Mouse (Mus musculus) left cerebral cortex, adult 2 months (tissue): ENCODE measurements around the gene Anxa6. TPM values are rescaled to one million over a fixed set of nuclear protein-coding genes. Genes with fewer than 3 reads are reported as not detected.
A peak's percentile ranks its signal among the peaks of the same experiment; 100 is the strongest.

ENCODE experiments used
- DNase-seq, 2 experiments: peaks; one replicate each; pipeline ENCODE4 v3.0.0; 2021 to 2022; ENCODE audit warnings: low spot score in 2 of 2, mixed read lengths in 1 of 2; ENCODE audit errors: extremely low spot score in 1 of 2
- H3K27ac ChIP-seq: fragments of 200-600 bp; 2 replicates; pipeline ENCODE4 v1.8.1; 2022
- H3K4me3 ChIP-seq: fragments of 200-600 bp; 2 replicates; pipeline ENCODE4 v1.8.1; 2022
- CTCF ChIP-seq: fragments of 200-600 bp; IDR thresholded peaks from 2 replicates; pipeline ENCODE4 v1.8.1; 2022; ENCODE audit warnings: antibody characterized with exemption, mild to moderate bottlenecking, moderate library complexity
- intact Hi-C: fragments of 180-260 bp; cut with DNase I; formaldehyde crosslinking; loops from one replicate; pipeline ENCODE4 v1.15.1; 2025
- total RNA-seq, 2 experiments: library from RNA; stranded (reverse); gene quantifications; 2 replicates each; pipeline ENCODE4 v1.2.3; 2021

Gene Anxa6
- total RNA-seq, 2 experiments from 2014 or later: 85.5 to 86.7 TPM

GRCm38 (mm10) chr11:55066921-55067320, 33.7 kb upstream of the Anxa6 start:
- intact Hi-C loops: no loop called here
- Histone ChIP-seq H3K4me3 (no peak overlapping the region), H3K27ac (no peak overlapping the region)
- TF ChIP-seq CTCF: no peak
- DNase-seq: no peak

DNA sequence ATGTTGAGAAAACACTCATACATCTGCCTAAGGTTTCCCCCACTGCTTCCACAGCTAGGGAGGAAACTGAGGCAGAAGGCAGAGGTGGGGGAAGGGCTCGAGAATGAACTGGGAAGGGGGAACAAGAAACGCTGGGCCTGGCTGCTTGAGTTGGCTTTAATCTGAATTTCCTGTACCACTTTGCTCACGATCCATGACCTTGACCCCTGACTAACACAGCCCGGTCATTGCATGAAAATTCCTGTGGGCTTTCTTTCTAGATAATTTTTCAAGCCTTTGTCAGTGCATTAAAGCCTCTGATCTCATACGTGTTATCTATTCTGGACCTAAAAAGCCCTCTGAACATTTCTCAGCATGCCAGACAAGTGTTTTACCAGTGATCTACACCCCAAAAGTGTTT, 29.6 kb upstream of the Anxa6 start:
- DNase-seq: no peak
- intact Hi-C loops: no loop called here
- no peak overlapping the region for H3K4me3 ChIP-seq
- no peak overlapping the region for H3K27ac ChIP-seq
- no peak for TF ChIP-seq CTCF

DNA sequence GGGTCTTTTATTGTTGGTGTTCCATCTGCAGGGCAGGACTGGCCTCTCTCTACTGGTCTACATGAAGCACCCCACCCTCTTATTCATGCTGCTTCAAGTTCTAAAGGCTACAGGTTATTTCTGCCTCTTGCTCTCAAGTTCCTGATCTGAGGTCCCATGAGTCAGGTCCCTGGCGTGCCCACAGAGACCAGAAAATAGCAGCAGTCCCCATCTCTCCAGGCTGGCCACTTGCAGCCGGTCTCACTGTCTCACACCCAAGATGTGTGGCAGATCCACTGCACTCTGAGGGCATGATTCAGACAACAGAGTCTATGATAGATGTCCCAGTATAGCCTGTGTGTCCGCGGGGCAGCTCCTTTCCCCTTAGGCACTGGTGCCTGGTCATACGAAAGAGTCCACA, 27.6 kb upstream of the Anxa6 start:
- Histone ChIP-seq H3K27ac (no peak overlapping the region), H3K4me3 (no peak overlapping the region)
- intact Hi-C loops: no loop called here
- no peak for DNase-seq
- TF ChIP-seq CTCF: no peak

- no peak; the same call in 1 of the 2 replicates for TF ChIP-seq CTCF
- intact Hi-C loops: no loop called here
- no peak overlapping the region for H3K27ac ChIP-seq
- no peak overlapping the region for H3K4me3 ChIP-seq
- no peak for DNase-seq
Observed at GRCm38 (mm10) chr11:55057511-55057910, 24.3 kb upstream of the Anxa6 start.

- TF ChIP-seq CTCF: no peak
- H3K4me3 ChIP-seq: no peak overlapping the region
- intact Hi-C loops: no loop called here
- no peak for DNase-seq
- no peak overlapping the region for H3K27ac ChIP-seq
Observed at GRCm38 (mm10) chr11:55050837-55051510, 17.7 kb upstream of the Anxa6 start.

DNA sequence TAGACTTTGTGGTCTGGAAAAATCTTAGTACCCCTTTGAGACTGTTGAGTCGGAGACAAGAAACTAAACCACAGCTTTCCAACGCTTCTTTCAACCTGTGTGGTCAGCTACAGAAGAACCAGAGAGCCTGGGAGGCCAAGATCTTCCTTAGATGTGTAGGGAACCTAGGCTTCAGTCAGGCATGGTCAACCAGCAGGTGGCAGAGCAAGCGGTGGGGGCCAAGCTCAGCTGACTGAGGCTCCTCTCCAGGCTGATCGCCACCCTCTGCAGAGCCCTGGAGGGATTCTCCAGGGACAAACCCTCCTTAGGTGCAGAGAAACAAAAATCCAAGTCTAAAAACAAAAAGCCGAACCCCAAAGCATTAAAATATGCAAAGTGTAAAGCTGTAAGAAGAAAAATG, 13.4 kb upstream of the Anxa6 start:
- TF ChIP-seq CTCF: peak; percentile 56
- peak in 1 of 2 experiments; percentile 21 for DNase-seq
- Histone ChIP-seq H3K4me3 (no peak overlapping the region), H3K27ac (no peak overlapping the region)
- intact Hi-C loops: loop anchor here (1.0 to 5.0 kb wide), 3 partner anchors 40 to 341 kb away; no protein-coding TSS in a partner anchor

DNA sequence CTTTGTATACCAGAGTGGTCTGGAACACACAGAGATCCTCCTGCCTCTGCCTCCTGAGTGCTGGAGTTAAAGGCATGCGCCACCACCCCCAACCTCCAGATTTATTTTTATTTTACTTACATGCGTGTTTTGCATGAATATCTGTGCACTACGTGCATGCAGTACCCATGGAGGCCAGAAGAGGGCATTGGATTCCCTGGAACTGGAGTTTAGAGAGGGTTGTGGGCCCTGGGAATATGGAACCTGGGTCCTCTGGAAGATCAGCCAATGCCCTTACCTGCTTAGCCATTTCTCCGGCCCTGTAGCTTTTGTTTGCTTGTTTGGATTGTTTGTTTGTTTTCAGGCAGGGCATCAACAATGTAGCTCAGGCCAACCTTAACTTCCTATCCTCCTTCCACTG, 8.1 kb upstream of the Anxa6 start:
- TF ChIP-seq CTCF: peak; percentile 50
- Histone ChIP-seq H3K4me3 (no peak overlapping the region), H3K27ac (no peak overlapping the region)
- DNase-seq: no peak
- intact Hi-C loops: no loop called here

DNA sequence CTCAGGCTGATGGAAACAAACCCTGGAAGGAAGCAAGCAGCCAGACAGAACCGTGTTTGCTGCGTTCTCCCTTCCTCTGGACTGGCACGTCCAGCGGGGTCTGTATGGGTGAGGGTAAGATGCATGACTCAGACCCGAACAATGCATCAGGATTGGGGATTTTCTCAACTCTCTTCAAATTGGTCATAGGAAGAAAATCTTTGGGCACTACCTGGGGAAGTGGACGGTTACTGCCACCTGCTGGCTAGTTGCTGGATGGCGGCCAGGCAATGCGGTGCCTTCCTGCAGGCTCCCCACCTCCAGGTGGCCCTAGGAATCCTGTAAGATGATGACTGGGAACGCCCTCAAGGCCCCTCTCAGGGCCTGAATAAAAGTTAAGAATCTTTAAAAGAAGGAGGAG, 6.3 kb upstream of the Anxa6 start:
- intact Hi-C loops: loop anchor here (1.0 kb wide), 1 partner anchor 41 kb away; no protein-coding TSS in a partner anchor
- TF ChIP-seq CTCF: peak; percentile 80
- no peak overlapping the region for H3K27ac ChIP-seq
- H3K4me3 ChIP-seq: no peak overlapping the region
- peak; percentile 75 to 80 for DNase-seq

- DNase-seq: no peak
- H3K4me3 ChIP-seq: no peak overlapping the region
- H3K27ac ChIP-seq: no peak overlapping the region
- TF ChIP-seq CTCF: no peak
- intact Hi-C loops: no loop called here
Observed at GRCm38 (mm10) chr11:55036601-55037000, 3.4 kb upstream of the Anxa6 start.

DNA sequence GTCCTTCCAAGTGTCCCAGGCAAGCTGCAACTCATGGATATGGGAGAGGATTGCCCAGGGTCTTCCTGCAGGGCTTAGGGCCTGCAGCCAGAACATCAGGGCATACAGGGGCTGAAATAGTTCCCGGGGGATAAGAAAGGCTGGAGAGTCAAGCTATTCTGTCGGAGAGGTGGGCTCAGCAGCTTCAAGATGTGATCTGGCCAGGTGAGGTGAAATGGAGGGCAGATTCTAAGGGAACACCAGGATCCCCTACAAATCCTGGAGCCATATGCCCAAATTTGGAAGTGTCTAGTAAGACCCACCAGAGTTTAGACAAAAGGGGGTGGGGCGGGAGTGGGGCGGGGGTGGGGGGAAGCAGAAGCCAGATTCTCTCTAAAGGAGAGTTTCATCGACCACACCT, 959 bp downstream of the Anxa6 start:
- intact Hi-C loops: no loop called here
- no peak for TF ChIP-seq CTCF
- H3K27ac ChIP-seq: no peak overlapping the region
- H3K4me3 ChIP-seq: peak overlapping the region; percentile 89
- no peak for DNase-seq

DNA sequence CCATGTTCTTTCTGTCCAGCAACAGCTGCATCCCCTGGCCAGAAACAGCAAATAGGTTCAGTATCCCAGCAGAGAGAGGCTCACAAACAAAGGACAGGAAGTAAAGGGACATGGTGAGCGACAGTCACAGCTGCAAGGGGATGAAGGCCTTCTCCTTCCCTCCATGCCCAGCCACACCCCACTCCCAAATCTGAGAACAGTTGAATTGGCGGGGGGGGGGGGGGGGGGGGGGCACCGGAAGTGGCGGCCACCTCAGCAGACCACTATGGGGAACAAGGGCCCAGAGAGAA, 1.3 kb downstream of the Anxa6 start:
- DNase-seq: no peak
- Histone ChIP-seq H3K4me3 (peak overlapping the region; percentile 89), H3K27ac (no peak overlapping the region)
- intact Hi-C loops: no loop called here
- no peak for TF ChIP-seq CTCF

GRCm38 (mm10) chr11:55031211-55031990, 1.8 kb downstream of the Anxa6 start:
- no peak for DNase-seq
- intact Hi-C loops: no loop called here
- no peak for TF ChIP-seq CTCF
- Histone ChIP-seq H3K27ac (no peak overlapping the region), H3K4me3 (peak overlapping the region; percentile 89)

- DNase-seq: no peak
- Histone ChIP-seq H3K4me3 (no peak overlapping the region), H3K27ac (no peak overlapping the region)
- intact Hi-C loops: no loop called here
- no peak for TF ChIP-seq CTCF
Observed at GRCm38 (mm10) chr11:55028509-55028908, 4.7 kb downstream of the Anxa6 start.
